Mouse (Mus musculus) ovary, adult 2 months (tissue): Measurements from ENCODE around the gene Pld1. TPM values are rescaled to one million over a fixed set of nuclear protein-coding genes. Genes with fewer than 3 reads are reported as not detected.

ENCODE experiments used
- polyA plus RNA-seq: library from polyadenylated mRNA; depleted of rRNA; stranded (reverse); fragments of >200 nt; gene quantifications from 2 replicates; pipeline ENCODE4 v1.2.3, GENCODE M21; 2012; rRNA removed

The Pld1 gene
- 3.6 and 4.3 TPM in 2 replicates for polyA plus RNA-seq

GRCm38 (mm10) chr3:27938381-27939323, at the start of gene Pld1:
Pld1 (plus strand) TSS chr3:27938695.

GRCm38 (mm10) chr3:27896318-27896892, 42.1 kb upstream of the Pld1 start, which contains the start of gene Tmem212:
Tmem212 (minus strand) TSS chr3:27896368.

Other genes with a start within 250 kb of the Pld1 start
- 36.6 and 40.5 TPM in 2 replicates for gene Fndc3b, start 227.4 kb upstream of the Pld1 start, polyA plus RNA-seq
- gene Tmem212, start 42.3 kb upstream of the Pld1 start, polyA plus RNA-seq, result 80.5 and 80.7 TPM in 2 replicates